Comparison of ENCODE assay signal across 14 mouse cellular contexts in the genomic region with DNA sequence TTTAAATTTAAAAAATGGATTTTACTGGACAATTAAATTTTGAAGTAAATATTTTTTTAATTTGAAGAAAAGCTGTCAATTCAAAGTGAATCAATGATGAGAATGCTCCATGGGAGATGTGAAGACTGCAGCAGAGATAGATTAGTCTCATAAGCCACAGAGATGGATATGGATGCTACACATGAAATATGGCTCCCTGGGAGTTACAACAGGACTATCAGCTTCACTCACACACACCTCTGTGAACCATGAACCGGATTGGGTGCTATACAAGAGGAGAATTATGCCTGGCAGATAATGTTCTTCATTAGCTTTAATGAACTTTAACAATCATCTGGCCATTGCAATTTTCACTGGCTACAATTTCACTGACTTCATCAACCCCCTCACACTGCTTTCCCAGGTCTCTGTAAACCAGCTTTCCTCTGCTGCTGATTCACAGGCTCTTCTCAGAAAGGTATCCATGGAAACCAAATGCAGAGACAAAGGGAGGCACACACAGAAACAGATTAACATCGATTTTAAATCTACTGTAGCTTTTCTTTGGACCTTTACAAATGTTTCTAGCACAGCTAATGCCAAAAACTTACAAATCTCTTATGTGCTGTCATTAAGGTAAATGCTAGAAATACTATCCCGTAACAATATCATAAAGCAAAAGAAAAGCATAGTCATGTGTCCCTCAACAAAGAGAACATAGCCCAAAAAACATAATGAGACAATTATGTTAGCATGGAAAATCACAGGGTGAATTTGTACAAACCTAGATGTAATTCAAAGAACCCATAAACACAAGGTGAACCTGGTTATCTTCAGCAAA. TPM values are rescaled to one million over a fixed set of nuclear protein-coding genes. Genes with fewer than 3 reads are reported as not detected.
A peak's percentile ranks its signal among the peaks of the same experiment; 100 is the strongest.
DNase-seq lines count a peak whose midpoint lies in the region; ATAC-seq and TF ChIP-seq lines count a peak whose summit lies in the region.
"Had no signal": no experiment of that assay in that cellular context is flagged by ENCODE, and none has a peak within 500 bp of the region (broad histone marks: within the 10 kb centered on the region; RNA-seq: fewer than 3 reads in every experiment).

No protein-coding gene starts in this region.

- DNase-seq in left cerebral cortex, adult 2 months (ENCODE audit: extremely low spot score in 1 of 2, low spot score in 2 of 2) = peak in 1 of 2 experiments; percentile 15
- DNase-seq in left cerebral cortex, postnatal 36 days (ENCODE audit: low spot score in 2 of 2) = no peak
- no peak for DNase-seq in hindbrain, embryonic 10.5 days (ENCODE audit: low spot score)
- DNase-seq in mesoderm, embryonic 11.5 days (ENCODE audit: low read depth, low spot score) = peak; percentile 17
- peak; percentile 5 for DNase-seq in right cerebral cortex, postnatal 4 days
- no peak for DNase-seq in cerebellum, adult 9-10 months
- no peak for DNase-seq in heart, adult 11 months
- DNase-seq: cerebellum, adult 18-20 months had no signal

- H3K9me3 ChIP-seq in hindbrain, embryonic 10.5 days = no peaks in the 10 kb centered on the region
- H3K9me3 ChIP-seq: lung, embryonic 15.5 days had no signal

- no peak for TF ChIP-seq CTCF in left cerebral cortex, adult 2 months (IDR thresholded peaks at IDR 0.05)

- H3K27ac ChIP-seq in left cerebral cortex, adult 2 months = peak overlapping the region; percentile 49; the same call in 1 of the 2 replicates
- H3K27ac ChIP-seq in hindbrain, embryonic 10.5 days = peak overlapping the region; percentile 67
- H3K27ac ChIP-seq: lung, embryonic 15.5 days had no signal

- ATAC-seq in inflammation-experienced regulatory T-cells, adult 6 months = no peak

- intact Hi-C loops in left cerebral cortex, adult 2 months (cut with DNase I) = no loop called here
- intact Hi-C loops in left cerebral cortex, postnatal 36 days (cut with DNase I) = no loop called here

- peaks cover 7% of the 10 kb centered on the region; the same call in 1 of the 2 replicates for H3K4me1 ChIP-seq in hindbrain, embryonic 10.5 days (replicated peaks)
- H3K4me1 ChIP-seq: lung, embryonic 15.5 days had no signal

- no peaks in the 10 kb centered on the region for H3K27me3 ChIP-seq in hindbrain, embryonic 10.5 days (ENCODE audit: insufficient read depth, poor library complexity, severe bottlenecking)
- H3K27me3 ChIP-seq: lung, embryonic 15.5 days had no signal

- no peaks in the 10 kb centered on the region for H3K36me3 ChIP-seq in hindbrain, embryonic 10.5 days
- H3K36me3 ChIP-seq: lung, embryonic 15.5 days had no signal

- 55% methylated on average over 3 of the region's 3 CpGs for WGBS in hindbrain, embryonic 10.5 days

- H3K4me3 ChIP-seq in left cerebral cortex, adult 2 months = no peak overlapping the region
- no peak overlapping the region for H3K4me3 ChIP-seq in hindbrain, embryonic 10.5 days
- H3K4me3 ChIP-seq: lung, embryonic 15.5 days had no signal

RNA-seq across cellular contexts. Expression of gene Olfr958, which starts 3.9 kb away (rescaled TPM):
- total RNA-seq in left cerebral cortex, adult 2 months (2021) = not detected
- total RNA-seq in left cerebral cortex, postnatal 36 days (2021) = not detected
- polyA plus RNA-seq in hindbrain, embryonic 10.5 days (2016; fragmentation: Nextera tagmentation; extraction: Ambion mirVana) = not detected in 2 replicates
- polyA plus RNA-seq in inflammation-experienced regulatory T-cells, adult 6 months (2017; shearing (Covaris generic)) = not detected
- total RNA-seq: layer of hippocampus, postnatal 36 days; neutrophil, adult 5-6 weeks had no signal
- polyA plus RNA-seq: heart, postnatal 0 days; lung, embryonic 15.5 days; testis, adult 2 months had no signal

RNA-seq across cellular contexts. Expression of gene Olfr959, which starts 17.6 kb away (rescaled TPM):
- not detected for total RNA-seq in left cerebral cortex, adult 2 months (2021)
- total RNA-seq in left cerebral cortex, postnatal 36 days (2021) = not detected
- not detected in 2 replicates for polyA plus RNA-seq in hindbrain, embryonic 10.5 days (2016; fragmentation: Nextera tagmentation; extraction: Ambion mirVana)
- polyA plus RNA-seq in inflammation-experienced regulatory T-cells, adult 6 months (2017; shearing (Covaris generic)) = not detected
- total RNA-seq: layer of hippocampus, postnatal 36 days had no signal
- polyA plus RNA-seq: heart, postnatal 0 days; lung, embryonic 15.5 days; testis, adult 2 months had no signal

RNA-seq across cellular contexts. Expression of gene Olfr957, which starts 42.1 kb away (rescaled TPM):
- total RNA-seq in left cerebral cortex, adult 2 months (2021) = not detected
- not detected for total RNA-seq in left cerebral cortex, postnatal 36 days (2021)
- not detected in 2 replicates for polyA plus RNA-seq in hindbrain, embryonic 10.5 days (2016; fragmentation: Nextera tagmentation; extraction: Ambion mirVana)
- not detected for polyA plus RNA-seq in inflammation-experienced regulatory T-cells, adult 6 months (2017; shearing (Covaris generic))
- total RNA-seq: layer of hippocampus, postnatal 36 days; neutrophil, adult 5-6 weeks had no signal
- polyA plus RNA-seq: heart, postnatal 0 days; lung, embryonic 15.5 days; testis, adult 2 months had no signal

RNA-seq across cellular contexts. Expression of gene AW551984, which starts 46.5 kb away (rescaled TPM):
- total RNA-seq in left cerebral cortex, adult 2 months (2021) = 1 to 10 TPM; 4.5 to 9.2 TPM
- total RNA-seq in left cerebral cortex, postnatal 36 days (2021) = 1 to 10 TPM; 3.3 to 7.3 TPM
- polyA plus RNA-seq in hindbrain, embryonic 10.5 days (2016; fragmentation: Nextera tagmentation; extraction: Ambion mirVana) = 6.0 and 10.1 TPM in 2 replicates
- polyA plus RNA-seq in inflammation-experienced regulatory T-cells, adult 6 months (2017; shearing (Covaris generic)) = not detected
- total RNA-seq: neutrophil, adult 5-6 weeks had no signal

RNA-seq across cellular contexts. Expression of gene Olfr148, which starts 52.7 kb away (rescaled TPM):
- total RNA-seq in left cerebral cortex, adult 2 months (2021) = not detected
- total RNA-seq in left cerebral cortex, postnatal 36 days (2021) = not detected
- not detected in 2 replicates for polyA plus RNA-seq in hindbrain, embryonic 10.5 days (2016; fragmentation: Nextera tagmentation; extraction: Ambion mirVana)
- not detected for polyA plus RNA-seq in inflammation-experienced regulatory T-cells, adult 6 months (2017; shearing (Covaris generic))
- total RNA-seq: layer of hippocampus, postnatal 36 days; neutrophil, adult 5-6 weeks had no signal
- polyA plus RNA-seq: heart, postnatal 0 days; lung, embryonic 15.5 days; testis, adult 2 months had no signal

Comparison
In these comparisons a context has a peak if more than half of its experiments do, and no peak if none do; other contexts are left out.
1. DNase-seq: peak in mesoderm, embryonic 11.5 days (single experiment) and right cerebral cortex, postnatal 4 days (single experiment); none in left cerebral cortex, postnatal 36 days (0 of 2), hindbrain, embryonic 10.5 days (single experiment), cerebellum, adult 9-10 months (single experiment) and heart, adult 11 months (single experiment).